Mouse (Mus musculus) spleen, adult 2 months (tissue): ENCODE results near the gene Reln. TPM values are rescaled to one million over a fixed set of nuclear protein-coding genes. Genes with fewer than 3 reads are reported as not detected.

Experiments used
- DNase-seq, 2 experiments: peaks; one replicate each; pipeline versions ENCODE4 v3.0.0 to v3.0.0-alpha.2; 2012 to 2021; ENCODE audit warnings: low spot score in 2 of 2, low read depth in 1 of 2
- H3K27ac ChIP-seq: fragments of 200-500 bp; 2 replicates; pipeline ENCODE4 v1.5.1; 2012; ENCODE audit warnings: low read length, inconsistent platforms; ENCODE audit not compliant: insufficient read depth
- H3K27me3 ChIP-seq: fragments of 200-500 bp; 2 replicates; pipeline ENCODE4 v1.6.1; 2012; ENCODE audit warnings: mild to moderate bottlenecking, moderate library complexity, low read length, inconsistent platforms; ENCODE audit not compliant: control insufficient read depth, insufficient read depth
- H3K36me3 ChIP-seq: fragments of 200-500 bp; 2 replicates; pipeline ENCODE4 v1.6.1; 2012; ENCODE audit warnings: mild to moderate bottlenecking, low read length, inconsistent platforms; ENCODE audit not compliant: control insufficient read depth, insufficient read depth
- H3K4me1 ChIP-seq: fragments of 200-500 bp; 2 replicates; pipeline ENCODE4 v1.6.1; 2011; ENCODE audit warnings: inconsistent platforms; ENCODE audit not compliant: control insufficient read depth, insufficient read depth, insufficient read length
- H3K4me3 ChIP-seq: fragments of 200-500 bp; 2 replicates; pipeline ENCODE4 v1.5.1; 2011; ENCODE audit warnings: mild to moderate bottlenecking, inconsistent platforms; ENCODE audit not compliant: insufficient read depth, insufficient read length; ENCODE audit errors: extremely low read depth
- CTCF ChIP-seq: fragments of 200-500 bp; IDR thresholded peaks from 2 replicates; pipeline ENCODE4 v1.5.1; 2011; ENCODE audit warnings: mild to moderate bottlenecking, inconsistent platforms; ENCODE audit not compliant: insufficient read depth, insufficient read length, insufficient replicate concordance; ENCODE audit errors: extremely low read depth
- POLR2A ChIP-seq: fragments of 200-500 bp; IDR thresholded peaks from 2 replicates; pipeline ENCODE4 v1.6.1; 2011; ENCODE audit warnings: low read depth, low read length, inconsistent platforms
- WGBS: fragments of 180-500 bp; shearing (Covaris S2); methylation state at CpG from one replicate; pipeline ENCODE4 v1.1.7; 2018; 5-methylcytosine and 5-hydroxymethylcytosine counted together
- polyA plus RNA-seq: library from polyadenylated mRNA; depleted of rRNA; stranded (reverse); fragments of >200 nt; gene quantifications from 2 replicates; pipeline ENCODE4 v1.2.3, GENCODE M21; 2012

Reln gene
- polyA plus RNA-seq, 1 experiment: 3.8 TPM

- no peaks in the 10 kb centered on the region for H3K27me3 ChIP-seq
Observed at GRCm38 (mm10) chr5:21960151-21960550, 384.4 kb downstream of the Reln start.

GRCm38 (mm10) chr5:21957586-21957985, 386.9 kb downstream of the Reln start:
- DNase-seq: no peak
- 76% methylated on average over 4 of the region's 4 CpGs for WGBS

More at GRCm38 (mm10) chr5:21960151-21960550, 384.4 kb downstream of the Reln start:
- H3K36me3 ChIP-seq: no peaks in the 10 kb centered on the region
- H3K27ac ChIP-seq: no peak overlapping the region
- TF ChIP-seq CTCF: no peak
- no peak for TF ChIP-seq POLR2A
- no peak for DNase-seq
- no peaks in the 10 kb centered on the region for H3K4me1 ChIP-seq
- H3K4me3 ChIP-seq: no peak overlapping the region
- 88% methylated on average over 14 of the region's 14 CpGs for WGBS

DNA sequence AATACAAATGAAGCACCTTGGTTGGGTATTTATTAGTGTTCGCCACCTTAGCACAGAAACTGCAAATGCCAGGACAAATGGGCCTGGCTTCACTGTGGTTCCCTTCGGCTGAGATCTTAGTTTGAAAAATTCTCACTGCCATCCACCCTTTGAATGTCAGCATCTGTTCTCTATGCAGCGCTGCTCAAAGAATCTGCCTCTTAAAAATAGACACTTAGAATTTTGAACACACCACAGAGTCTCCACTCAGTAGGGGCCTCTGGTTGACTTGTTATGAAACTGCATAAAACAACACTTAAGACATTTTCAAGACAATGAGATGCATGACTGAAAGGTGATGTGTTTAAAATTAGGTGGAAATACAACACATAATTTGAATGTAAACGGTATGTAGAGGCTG, 387.4 kb downstream of the Reln start:
- TF ChIP-seq CTCF (no peak), POLR2A (no peak)
- H3K36me3 ChIP-seq: no peaks in the 10 kb centered on the region
- no peak overlapping the region for H3K4me3 ChIP-seq
- no peaks in the 10 kb centered on the region for H3K4me1 ChIP-seq
- 86% methylated on average over 4 of the region's 4 CpGs for WGBS
- H3K27ac ChIP-seq: no peak overlapping the region
- no peak for DNase-seq
- no peaks in the 10 kb centered on the region for H3K27me3 ChIP-seq

More at GRCm38 (mm10) chr5:21957586-21957985, 386.9 kb downstream of the Reln start:
- H3K4me3 ChIP-seq: no peak overlapping the region
- TF ChIP-seq POLR2A: no peak
- no peak for TF ChIP-seq CTCF
- no peaks in the 10 kb centered on the region for H3K27me3 ChIP-seq
- no peaks in the 10 kb centered on the region for H3K36me3 ChIP-seq
- no peaks in the 10 kb centered on the region for H3K4me1 ChIP-seq
- no peak overlapping the region for H3K27ac ChIP-seq

DNA sequence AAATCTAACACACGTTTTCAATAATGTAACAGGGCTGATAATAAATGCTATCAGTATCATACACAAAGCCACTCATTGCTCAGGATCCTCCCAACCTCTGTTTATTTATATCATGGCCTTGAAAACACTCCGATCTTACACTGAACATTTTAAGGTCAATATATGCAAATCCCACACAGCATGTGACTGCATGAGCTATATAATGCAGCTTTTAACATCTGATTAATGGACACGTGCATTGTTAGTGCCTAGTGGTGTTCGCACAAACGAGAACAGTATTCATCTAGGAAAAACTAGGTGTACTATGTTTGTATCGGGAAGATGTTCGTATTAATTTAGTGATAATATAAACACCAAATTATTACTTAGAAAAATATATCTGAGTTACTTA, 395.0 kb downstream of the Reln start:
- Histone ChIP-seq H3K4me1 (no peaks in the 10 kb centered on the region), H3K36me3 (no peaks in the 10 kb centered on the region), H3K27ac (no peak overlapping the region), H3K4me3 (no peak overlapping the region), H3K27me3 (no peaks in the 10 kb centered on the region)
- 88% methylated on average over 7 of the region's 7 CpGs for WGBS
- no peak for TF ChIP-seq POLR2A
- no peak for TF ChIP-seq CTCF
- no peak for DNase-seq

DNA sequence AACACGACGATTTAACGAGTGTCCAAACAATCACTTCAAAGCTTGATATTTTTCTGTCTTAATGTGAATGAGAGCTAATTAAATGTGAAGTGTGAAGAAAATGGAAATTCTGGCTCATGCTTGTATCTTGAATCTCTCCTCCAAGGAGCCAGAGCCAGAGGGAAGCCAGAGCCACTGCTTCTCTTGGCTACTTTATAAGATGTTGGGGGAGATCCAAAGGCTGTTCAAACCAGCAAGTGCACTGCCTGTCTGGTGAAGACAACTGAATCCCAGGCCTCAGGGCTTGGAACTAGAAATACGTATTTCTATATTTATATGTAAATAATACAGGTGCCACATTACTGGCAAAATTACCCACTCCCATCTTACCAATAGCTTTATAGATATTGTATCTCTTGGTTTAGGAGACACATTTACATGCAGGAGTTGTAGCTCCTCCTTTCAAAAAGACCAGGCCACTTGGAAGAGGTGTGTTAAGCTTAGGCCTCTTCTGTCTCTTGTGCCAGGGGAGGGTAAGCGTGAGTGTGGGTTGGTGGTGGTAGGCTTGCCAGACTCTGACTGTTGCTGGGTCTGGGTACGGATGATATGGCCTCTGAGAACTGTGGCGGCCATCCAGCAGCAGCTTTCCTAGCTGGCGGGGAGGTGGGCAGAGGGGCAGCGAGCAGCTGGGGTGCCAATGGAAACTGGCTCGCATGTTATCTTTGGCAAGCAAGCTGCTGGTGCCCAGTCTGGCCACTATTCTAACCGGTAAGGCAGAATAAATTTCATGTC, 395.6 kb downstream of the Reln start:
- TF ChIP-seq POLR2A (no peak), CTCF (no peak)
- H3K4me1 ChIP-seq: no peaks in the 10 kb centered on the region
- H3K36me3 ChIP-seq: no peaks in the 10 kb centered on the region
- no peak overlapping the region for H3K4me3 ChIP-seq
- DNase-seq: no peak
- H3K27me3 ChIP-seq: no peaks in the 10 kb centered on the region
- no peak overlapping the region for H3K27ac ChIP-seq
- 91% methylated on average over 11 of the region's 11 CpGs for WGBS

- Histone ChIP-seq H3K4me1 (no peaks in the 10 kb centered on the region), H3K27ac (no peak overlapping the region), H3K4me3 (no peak overlapping the region), H3K27me3 (no peaks in the 10 kb centered on the region), H3K36me3 (no peaks in the 10 kb centered on the region)
- TF ChIP-seq CTCF: no peak
- no peak for DNase-seq
- WGBS: 82% methylated on average over 9 of the region's 9 CpGs
Observed at GRCm38 (mm10) chr5:21947610-21948381, 396.7 kb downstream of the Reln start.

DNA sequence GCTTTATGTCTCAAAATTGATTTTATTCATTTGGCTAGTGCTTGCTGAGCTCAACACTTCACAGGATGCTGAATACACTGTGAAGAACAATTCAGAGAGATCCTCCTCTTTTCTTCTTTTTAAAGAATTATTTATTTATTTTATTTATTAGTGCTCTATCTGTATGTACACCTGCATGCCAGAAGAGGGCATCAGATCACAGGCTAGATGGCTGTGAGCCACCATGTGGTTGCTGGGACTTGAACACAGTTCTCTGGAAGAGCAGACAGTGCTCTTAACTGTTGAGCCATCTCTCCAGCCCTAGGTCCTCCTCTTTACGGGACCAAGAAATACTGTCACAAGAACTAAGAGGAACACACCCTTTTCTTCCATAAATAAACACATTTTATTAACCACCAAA, 399.9 kb downstream of the Reln start:
- 94% methylated on average over 1 of the region's 1 CpGs for WGBS
- H3K4me3 ChIP-seq: no peak overlapping the region
- TF ChIP-seq CTCF (no peak), POLR2A (no peak)
- no peak for DNase-seq
- no peak overlapping the region for H3K27ac ChIP-seq
- no peaks in the 10 kb centered on the region for H3K27me3 ChIP-seq
- H3K4me1 ChIP-seq: no peaks in the 10 kb centered on the region
- H3K36me3 ChIP-seq: no peaks in the 10 kb centered on the region
